Mouse (Mus musculus): ENCODE results near the gene Fbxw4. TPM values are rescaled to one million over a fixed set of nuclear protein-coding genes. Genes with fewer than 3 reads are reported as not detected.

The Fbxw4 gene
- polyA plus RNA-seq, 2 experiments, result 6.6 to 52.2 TPM

GRCm38 (mm10) chr19:45676723-45677269 is 16.7 kb upstream of the Fbxw4 start:
- DNase-seq (ENCODE audit: low spot score) (no peak), ATAC-seq (ENCODE audit: low FRiP score, low read depth) (no peak)
- no peaks in the 10 kb centered on the region for H3K36me3 ChIP-seq (ENCODE audit: control insufficient read depth, insufficient read depth, low read length)
- peak overlapping the region; percentile 67 for H3K4me2 ChIP-seq (replicated peaks; ENCODE audit: low read depth, low read length, severe bottlenecking)
- H3K9ac ChIP-seq (ENCODE audit: low read depth, low read length, severe bottlenecking), result no peak overlapping the region
- H3K4me1 ChIP-seq (ENCODE audit: control insufficient read depth, insufficient read depth, low read length), result peaks cover 8% of the 10 kb centered on the region; the same call in 1 of the 2 replicates
- no peak overlapping the region for H3K27ac ChIP-seq (replicated peaks; ENCODE audit: low read depth, low read length)
- H3K27me3 ChIP-seq (ENCODE audit: control insufficient read depth, insufficient read depth, low read length), result peaks cover 10% of the 10 kb centered on the region
- WGBS, result 7% methylated on average over 16 of the region's 16 CpGs
- no peaks in the 10 kb centered on the region for H3K9me3 ChIP-seq (ENCODE audit: control insufficient read depth, low read length)
- TF ChIP-seq POLR2A (IDR thresholded peaks at IDR 0.05; ENCODE audit: borderline replicate concordance, extremely low read depth, insufficient read depth, insufficient read length), result no peak
- peak overlapping the region; percentile 38 for H3K4me3 ChIP-seq (replicated peaks; ENCODE audit: low read length)

- DNase-seq (ENCODE audit: low spot score), result no peak
- no peaks in the 10 kb centered on the region for H3K36me3 ChIP-seq (ENCODE audit: control insufficient read depth, insufficient read depth, low read length)
- no peak for ATAC-seq (ENCODE audit: low FRiP score, low read depth)
- H3K9ac ChIP-seq (ENCODE audit: low read depth, low read length, severe bottlenecking), result no peak overlapping the region
- under 1% methylated on average over 38 of the region's 38 CpGs for WGBS
- TF ChIP-seq POLR2A (IDR thresholded peaks at IDR 0.05; ENCODE audit: borderline replicate concordance, extremely low read depth, insufficient read depth, insufficient read length), result no peak
- peak overlapping the region; percentile 38 for H3K4me3 ChIP-seq (replicated peaks; ENCODE audit: low read length)
- H3K27me3 ChIP-seq (ENCODE audit: control insufficient read depth, insufficient read depth, low read length), result peaks cover 10% of the 10 kb centered on the region
- H3K4me1 ChIP-seq (ENCODE audit: control insufficient read depth, insufficient read depth, low read length), result peaks cover 8% of the 10 kb centered on the region; the same call in 1 of the 2 replicates
- H3K27ac ChIP-seq (replicated peaks; ENCODE audit: low read depth, low read length), result no peak overlapping the region
- H3K4me2 ChIP-seq (replicated peaks; ENCODE audit: low read depth, low read length, severe bottlenecking), result peak overlapping the region; percentile 67
- H3K9me3 ChIP-seq (ENCODE audit: control insufficient read depth, low read length), result no peaks in the 10 kb centered on the region
These were observed 15.8 kb upstream of the Fbxw4 start for GRCm38 (mm10) chr19:45675720-45676581.

- Histone ChIP-seq H3K9ac (ENCODE audit: low read depth, low read length, severe bottlenecking) (no peak overlapping the region), H3K36me3 (ENCODE audit: control insufficient read depth, insufficient read depth, low read length) (no peaks in the 10 kb centered on the region), H3K4me3 (replicated peaks; ENCODE audit: low read length) (no peak overlapping the region), H3K27me3 (ENCODE audit: control insufficient read depth, insufficient read depth, low read length) (peaks cover 10% of the 10 kb centered on the region), H3K9me3 (ENCODE audit: control insufficient read depth, low read length) (no peaks in the 10 kb centered on the region), H3K4me2 (replicated peaks; ENCODE audit: low read depth, low read length, severe bottlenecking) (no peak overlapping the region), H3K4me1 (ENCODE audit: control insufficient read depth, insufficient read depth, low read length) (peaks cover 8% of the 10 kb centered on the region; the same call in 1 of the 2 replicates), H3K27ac (replicated peaks; ENCODE audit: low read depth, low read length) (no peak overlapping the region)
- no peak for ATAC-seq (ENCODE audit: low FRiP score, low read depth)
- no peak for TF ChIP-seq POLR2A (IDR thresholded peaks at IDR 0.05; ENCODE audit: borderline replicate concordance, extremely low read depth, insufficient read depth, insufficient read length)
- DNase-seq (ENCODE audit: low spot score), result no peak
- 32% methylated on average over 5 of the region's 5 CpGs for whole genome bisulfite sequencing
These were observed 15.1 kb upstream of the Fbxw4 start for GRCm38 (mm10) chr19:45675196-45675595.

- H3K4me2 ChIP-seq (replicated peaks; ENCODE audit: low read depth, low read length, severe bottlenecking), result no peak overlapping the region
- peaks cover 10% of the 10 kb centered on the region for H3K27me3 ChIP-seq (ENCODE audit: control insufficient read depth, insufficient read depth, low read length)
- H3K9me3 ChIP-seq (ENCODE audit: control insufficient read depth, low read length), result no peaks in the 10 kb centered on the region
- no peaks in the 10 kb centered on the region for H3K36me3 ChIP-seq (ENCODE audit: control insufficient read depth, insufficient read depth, low read length)
- DNase-seq (ENCODE audit: low spot score) (no peak), ATAC-seq (ENCODE audit: low FRiP score, low read depth) (no peak)
- TF ChIP-seq POLR2A (IDR thresholded peaks at IDR 0.05; ENCODE audit: borderline replicate concordance, extremely low read depth, insufficient read depth, insufficient read length), result no peak
- H3K4me3 ChIP-seq (replicated peaks; ENCODE audit: low read length), result no peak overlapping the region
- 89% methylated on average over 9 of the region's 9 CpGs for WGBS
- no peak overlapping the region for H3K9ac ChIP-seq (ENCODE audit: low read depth, low read length, severe bottlenecking)
- H3K27ac ChIP-seq (replicated peaks; ENCODE audit: low read depth, low read length), result no peak overlapping the region
- H3K4me1 ChIP-seq (ENCODE audit: control insufficient read depth, insufficient read depth, low read length), result peaks cover 8% of the 10 kb centered on the region; the same call in 1 of the 2 replicates
These were observed 12.9 kb upstream of the Fbxw4 start for GRCm38 (mm10) chr19:45672971-45673370.

GRCm38 (mm10) chr19:45668986-45669385 is 8.9 kb upstream of the Fbxw4 start:
- Histone ChIP-seq H3K4me3 (replicated peaks; ENCODE audit: low read length) (no peak overlapping the region), H3K27me3 (ENCODE audit: control insufficient read depth, insufficient read depth, low read length) (no peaks in the 10 kb centered on the region), H3K27ac (replicated peaks; ENCODE audit: low read depth, low read length) (no peak overlapping the region), H3K36me3 (ENCODE audit: control insufficient read depth, insufficient read depth, low read length) (no peaks in the 10 kb centered on the region), H3K9me3 (ENCODE audit: control insufficient read depth, low read length) (no peaks in the 10 kb centered on the region), H3K9ac (ENCODE audit: low read depth, low read length, severe bottlenecking) (no peak overlapping the region), H3K4me1 (ENCODE audit: control insufficient read depth, insufficient read depth, low read length) (no peaks in the 10 kb centered on the region), H3K4me2 (replicated peaks; ENCODE audit: low read depth, low read length, severe bottlenecking) (no peak overlapping the region)
- no peak for TF ChIP-seq POLR2A (IDR thresholded peaks at IDR 0.05; ENCODE audit: borderline replicate concordance, extremely low read depth, insufficient read depth, insufficient read length)
- DNase-seq (ENCODE audit: low spot score) (no peak), ATAC-seq (ENCODE audit: low FRiP score, low read depth) (no peak)
- 77% methylated on average over 4 of the region's 4 CpGs for WGBS

Measured in limb, embryonic 14.5 days (tissue).